Mouse (Mus musculus) heart, postnatal 0 days (tissue): ENCODE data around the gene 9330182L06Rik.

Source experiments
- CTCF ChIP-seq: IDR thresholded peaks from 2 replicates; pipeline ENCODE4 v1.5.1; 2016; ENCODE audit warnings: antibody characterized with exemption, control low read depth, low read depth
- EP300 ChIP-seq: IDR thresholded peaks from 2 replicates; pipeline ENCODE4 v1.6.1; 2016; ENCODE audit warnings: antibody characterized with exemption, low read depth

GRCm38 (mm10) chr5:9327528-9327927 is 61.6 kb downstream of the 9330182L06Rik start:
- TF ChIP-seq EP300 = no peak
- no peak for TF ChIP-seq CTCF
